Mouse (Mus musculus): Measurements from ENCODE around the gene Gm20517.

DNA sequence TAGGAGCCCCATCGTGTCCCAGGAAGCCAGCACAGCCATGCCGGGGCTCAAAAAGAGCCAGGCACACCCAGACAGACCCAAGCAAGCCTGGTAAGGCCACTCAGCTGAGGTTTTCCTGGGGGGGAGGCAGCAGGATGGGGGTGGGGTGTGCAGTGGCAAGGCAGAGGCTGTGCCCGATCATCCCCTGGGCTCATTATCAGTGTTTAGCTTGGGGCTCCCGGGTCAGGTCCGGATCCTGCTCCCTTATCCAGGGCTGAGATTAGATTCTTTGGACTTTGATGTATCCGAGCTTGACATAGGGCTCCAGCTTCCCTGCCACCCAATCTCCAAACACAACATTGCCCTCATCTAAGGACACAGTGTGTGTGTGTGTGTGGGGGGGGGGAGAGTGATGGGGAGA lies 100.5 kb downstream of the Gm20517 start:
- TF ChIP-seq CTCF (IDR thresholded peaks at IDR 0.05; ENCODE audit: control insufficient read depth, insufficient read depth, insufficient read length) (no peak), MYOG (IDR thresholded peaks at IDR 0.05; ENCODE audit: control insufficient read depth, extremely low read depth, insufficient read length) (no peak), USF1 (IDR thresholded peaks at IDR 0.05; ENCODE audit: low read depth) (no peak), MYOD1 (IDR thresholded peaks at IDR 0.05; ENCODE audit: control insufficient read depth, insufficient read length, low read depth) (no peak), CEBPB (IDR thresholded peaks at IDR 0.05; ENCODE audit: low read depth) (no peak)

Data from C2C12 (cell line).